Mouse (Mus musculus) cerebellum, adult 2 months (tissue): Measurements from ENCODE around the gene Maml3. TPM values are rescaled to one million over a fixed set of nuclear protein-coding genes. Genes with fewer than 3 reads are reported as not detected.

ENCODE experiments used
- DNase-seq, 2 experiments: peaks; one replicate each; pipeline ENCODE4 v3.0.0; 2021
- H3K27ac ChIP-seq: fragments of 200-500 bp; 2 replicates; pipeline ENCODE4 v1.5.1; 2012; ENCODE audit warnings: low read length, control low read depth, inconsistent platforms; ENCODE audit not compliant: insufficient read depth
- H3K27me3 ChIP-seq: fragments of 200-500 bp; 2 replicates; pipeline ENCODE4 v1.6.1; 2012; ENCODE audit warnings: inconsistent platforms, mild to moderate bottlenecking, low read length, moderate library complexity; ENCODE audit not compliant: control insufficient read depth, insufficient read depth
- H3K4me1 ChIP-seq: fragments of 200-500 bp; 2 replicates; pipeline ENCODE4 v1.6.1; 2011; ENCODE audit warnings: low read length; ENCODE audit not compliant: control insufficient read depth, insufficient read depth
- H3K4me3 ChIP-seq: fragments of 200-500 bp; replicated peaks from 2 replicates; pipeline ENCODE3; 2011; ENCODE audit warnings: mild to moderate bottlenecking, low read depth, low read length, control low read depth; ENCODE audit not compliant: insufficient read depth
- CTCF ChIP-seq: fragments of 200-500 bp; IDR thresholded peaks from 2 replicates; pipeline ENCODE4 v1.5.1; 2011; ENCODE audit warnings: low read depth, mild to moderate bottlenecking, control low read depth, low read length, moderate library complexity, borderline replicate concordance; ENCODE audit not compliant: insufficient read depth
- POLR2A ChIP-seq: fragments of 200-500 bp; IDR thresholded peaks from 2 replicates; pipeline ENCODE4 v1.6.1; 2011; ENCODE audit warnings: low read length, control low read depth, borderline replicate concordance; ENCODE audit not compliant: insufficient read depth
- WGBS: fragments of 180-500 bp; shearing (Covaris S2); methylation state at CpG from one replicate; pipeline ENCODE4 v1.1.7; 2018; 5-methylcytosine and 5-hydroxymethylcytosine counted together
- polyA plus RNA-seq: library from polyadenylated mRNA; depleted of rRNA; stranded (reverse); fragments of >200 nt; gene quantifications from 2 replicates; pipeline ENCODE4 v1.2.3, GENCODE M21; 2012

Gene Maml3
- polyA plus RNA-seq, 1 experiment: 6.5 TPM

DNA sequence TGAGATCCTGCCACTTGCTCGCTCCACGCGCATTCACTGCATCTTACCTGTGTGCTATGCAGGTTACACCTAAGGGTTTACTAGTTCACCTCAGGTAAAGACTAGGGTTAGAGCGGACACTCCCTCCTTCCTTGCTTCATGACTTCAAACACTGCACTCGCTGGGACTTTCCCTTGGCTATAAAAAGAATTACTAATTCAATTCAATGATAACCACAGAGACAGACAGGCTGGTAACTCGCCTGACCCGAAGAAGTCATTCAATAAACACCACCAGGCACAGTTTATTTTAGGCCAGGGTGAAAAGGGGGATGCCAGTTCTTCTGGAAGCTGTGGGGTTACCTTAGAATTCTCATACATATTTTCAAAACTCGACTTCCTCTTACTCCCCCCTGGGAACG, 199.0 kb downstream of the Maml3 start:
- WGBS: 81% methylated on average over 9 of the region's 9 CpGs
- Histone ChIP-seq H3K27ac (no peak overlapping the region), H3K4me1 (no peaks in the 10 kb centered on the region; the same call in 1 of the 2 replicates), H3K4me3 (no peak overlapping the region), H3K27me3 (no peaks in the 10 kb centered on the region)
- DNase-seq: no peak
- TF ChIP-seq CTCF: no peak
- TF ChIP-seq POLR2A: no peak

DNA sequence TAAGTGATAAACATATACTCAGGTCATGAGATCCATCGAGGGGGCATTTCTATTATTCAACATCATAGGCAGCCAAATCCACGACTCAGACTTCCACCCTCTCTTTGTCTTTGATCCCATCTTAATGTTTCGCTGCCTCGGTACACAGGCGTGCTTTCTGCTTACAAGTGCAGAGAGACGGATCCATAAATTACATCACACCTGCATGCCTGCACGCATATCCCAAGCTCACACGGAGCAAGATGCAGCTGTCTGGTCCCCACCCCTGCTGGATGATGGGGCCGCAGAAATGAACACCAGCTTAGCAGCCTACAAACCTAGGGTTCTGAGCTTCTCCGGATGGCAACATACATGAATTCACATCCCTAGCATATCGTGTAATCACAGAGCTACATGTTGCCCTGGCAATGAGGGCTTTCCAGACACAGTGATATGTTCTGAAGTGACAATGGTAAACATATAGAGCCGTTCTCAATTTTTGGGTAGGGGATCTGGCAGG, 200.5 kb downstream of the Maml3 start:
- H3K27me3 ChIP-seq: no peaks in the 10 kb centered on the region
- no peak overlapping the region for H3K27ac ChIP-seq
- no peak for DNase-seq
- TF ChIP-seq CTCF (no peak), POLR2A (no peak)
- no peaks in the 10 kb centered on the region; the same call in 1 of the 2 replicates for H3K4me1 ChIP-seq
- no peak overlapping the region for H3K4me3 ChIP-seq
- 80% methylated on average over 12 of the region's 12 CpGs for WGBS

DNA sequence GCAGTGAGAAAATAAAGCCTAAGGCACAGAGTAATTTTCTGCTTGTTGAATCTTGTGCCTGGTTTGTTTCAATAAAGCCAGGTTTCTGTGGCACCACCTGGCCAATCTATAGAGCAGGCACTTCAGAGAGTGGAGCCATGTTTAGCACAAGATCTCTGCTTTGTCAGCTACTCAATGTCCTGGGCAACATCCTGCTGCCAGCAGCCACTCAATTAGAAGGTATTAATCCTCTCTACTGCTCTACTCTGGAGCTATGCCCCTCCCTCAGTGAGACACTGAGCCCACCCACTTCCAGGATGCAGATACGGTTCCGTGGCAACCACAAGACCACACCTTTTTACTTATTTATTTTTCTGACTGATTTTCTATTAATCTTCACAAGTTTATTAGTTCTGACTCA, 203.7 kb downstream of the Maml3 start:
- TF ChIP-seq POLR2A (no peak), CTCF (no peak)
- no peak for DNase-seq
- H3K27me3 ChIP-seq: no peaks in the 10 kb centered on the region
- no peak overlapping the region for H3K27ac ChIP-seq
- 87% methylated on average over 2 of the region's 2 CpGs for WGBS
- H3K4me1 ChIP-seq: no peaks in the 10 kb centered on the region; the same call in 1 of the 2 replicates
- H3K4me3 ChIP-seq: no peak overlapping the region

DNA sequence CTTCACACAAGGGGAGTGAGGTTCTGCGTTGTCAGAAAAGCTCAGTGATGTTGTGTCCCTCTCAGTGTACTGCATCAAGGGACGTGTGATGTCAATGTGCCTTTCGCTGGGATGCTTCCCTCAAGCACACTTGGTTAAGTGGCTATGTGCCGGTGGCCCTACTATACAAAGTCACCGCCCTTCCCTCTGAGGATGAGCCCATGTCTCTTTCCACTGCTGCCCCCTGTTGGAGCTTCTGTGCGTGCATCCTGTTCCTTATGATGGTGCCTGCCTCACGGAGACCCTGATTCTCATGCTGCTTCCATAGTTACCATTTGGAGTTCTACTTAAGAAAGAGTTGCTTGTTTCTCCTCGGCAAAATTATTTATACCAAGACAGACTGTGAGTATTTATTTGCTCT, 210.4 kb downstream of the Maml3 start:
- DNase-seq: no peak
- Histone ChIP-seq H3K27ac (no peak overlapping the region), H3K4me1 (peaks cover 6% of the 10 kb centered on the region), H3K27me3 (no peaks in the 10 kb centered on the region), H3K4me3 (no peak overlapping the region)
- TF ChIP-seq POLR2A (no peak), CTCF (peak; percentile 20; the same call in 1 of the 2 replicates)
- WGBS: 80% methylated on average over 8 of the region's 8 CpGs

DNA sequence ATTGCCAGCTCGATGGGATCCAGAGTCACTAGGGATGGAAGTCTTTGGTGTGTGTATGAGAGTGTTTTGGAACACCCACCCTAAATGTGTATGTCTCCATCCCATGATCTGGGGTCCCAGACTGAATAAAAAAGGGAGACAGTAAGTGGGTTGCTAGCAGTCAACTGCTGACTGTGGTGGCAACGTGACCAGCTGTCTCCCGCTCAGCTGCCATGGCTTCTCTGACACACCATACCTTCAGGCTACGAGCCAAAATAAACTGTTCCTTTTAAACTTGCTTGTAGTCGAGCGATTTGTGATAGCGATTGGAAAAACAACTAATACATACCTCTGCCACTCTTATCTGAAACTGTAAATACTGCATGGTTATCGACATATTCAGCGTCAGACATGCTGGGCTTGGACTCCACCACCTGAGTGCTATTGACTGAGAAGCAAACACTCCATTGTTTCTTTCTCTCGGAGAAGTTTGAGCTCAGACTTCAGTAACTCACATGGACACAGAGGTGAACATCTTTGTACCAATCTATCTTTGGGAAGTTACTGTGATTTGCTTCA, 213.2 kb downstream of the Maml3 start:
- WGBS: 84% methylated on average over 10 of the region's 10 CpGs
- Histone ChIP-seq H3K27ac (no peak overlapping the region), H3K27me3 (no peaks in the 10 kb centered on the region), H3K4me3 (no peak overlapping the region), H3K4me1 (peaks cover 23% of the 10 kb centered on the region)
- DNase-seq: no peak
- TF ChIP-seq POLR2A (no peak), CTCF (no peak)

DNA sequence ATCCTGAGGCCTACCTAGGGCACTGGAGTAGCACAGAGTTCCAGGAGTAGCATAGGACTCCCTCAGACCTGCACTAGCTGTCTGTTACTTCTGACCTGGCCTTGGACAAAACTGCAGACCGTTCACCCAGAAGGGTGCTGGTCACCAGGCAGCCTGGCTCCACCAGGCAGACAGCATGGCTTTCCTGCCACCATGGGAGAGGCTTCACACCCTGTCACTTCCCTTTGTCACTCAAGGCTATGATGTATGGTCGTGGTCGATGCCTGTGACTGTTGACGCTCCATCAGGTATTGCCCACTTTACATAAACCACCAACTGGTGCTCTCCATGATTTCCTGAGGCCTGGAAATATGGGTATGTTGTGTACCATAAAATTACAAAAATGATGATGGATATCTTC, 214.7 kb downstream of the Maml3 start:
- Histone ChIP-seq H3K4me3 (no peak overlapping the region), H3K27ac (peak overlapping the region; percentile 75), H3K27me3 (no peaks in the 10 kb centered on the region), H3K4me1 (peaks cover 26% of the 10 kb centered on the region)
- TF ChIP-seq CTCF: no peak
- TF ChIP-seq POLR2A: no peak
- DNase-seq: no peak
- WGBS: 29% methylated on average over 4 of the region's 4 CpGs

DNA sequence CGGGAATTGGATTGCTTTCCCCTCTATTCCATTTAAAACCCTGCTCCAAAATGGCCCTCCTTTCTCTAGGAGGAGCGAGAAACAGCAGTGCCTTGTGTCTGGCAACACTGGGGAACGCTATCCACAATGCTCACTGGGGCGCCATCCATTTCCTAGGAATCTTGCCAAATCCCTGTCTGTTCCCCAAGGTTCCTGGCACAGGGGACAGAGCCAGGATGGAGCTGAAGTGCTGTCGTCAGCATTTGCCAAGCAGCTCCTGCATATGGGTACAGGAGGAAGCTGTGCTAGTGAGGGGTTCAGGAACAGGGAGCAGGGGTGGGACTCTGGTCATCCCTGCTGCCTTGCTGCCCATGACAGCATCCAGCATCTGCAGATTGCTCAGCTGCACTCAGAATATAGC, 215.1 kb downstream of the Maml3 start:
- DNase-seq: peak; percentile 92 to 98
- WGBS: 6% methylated on average over 5 of the region's 5 CpGs
- TF ChIP-seq POLR2A (no peak), CTCF (no peak)
- peak overlapping the region; percentile 75 for H3K27ac ChIP-seq
- no peak overlapping the region for H3K4me3 ChIP-seq
- H3K27me3 ChIP-seq: no peaks in the 10 kb centered on the region
- peaks cover 26% of the 10 kb centered on the region for H3K4me1 ChIP-seq

DNA sequence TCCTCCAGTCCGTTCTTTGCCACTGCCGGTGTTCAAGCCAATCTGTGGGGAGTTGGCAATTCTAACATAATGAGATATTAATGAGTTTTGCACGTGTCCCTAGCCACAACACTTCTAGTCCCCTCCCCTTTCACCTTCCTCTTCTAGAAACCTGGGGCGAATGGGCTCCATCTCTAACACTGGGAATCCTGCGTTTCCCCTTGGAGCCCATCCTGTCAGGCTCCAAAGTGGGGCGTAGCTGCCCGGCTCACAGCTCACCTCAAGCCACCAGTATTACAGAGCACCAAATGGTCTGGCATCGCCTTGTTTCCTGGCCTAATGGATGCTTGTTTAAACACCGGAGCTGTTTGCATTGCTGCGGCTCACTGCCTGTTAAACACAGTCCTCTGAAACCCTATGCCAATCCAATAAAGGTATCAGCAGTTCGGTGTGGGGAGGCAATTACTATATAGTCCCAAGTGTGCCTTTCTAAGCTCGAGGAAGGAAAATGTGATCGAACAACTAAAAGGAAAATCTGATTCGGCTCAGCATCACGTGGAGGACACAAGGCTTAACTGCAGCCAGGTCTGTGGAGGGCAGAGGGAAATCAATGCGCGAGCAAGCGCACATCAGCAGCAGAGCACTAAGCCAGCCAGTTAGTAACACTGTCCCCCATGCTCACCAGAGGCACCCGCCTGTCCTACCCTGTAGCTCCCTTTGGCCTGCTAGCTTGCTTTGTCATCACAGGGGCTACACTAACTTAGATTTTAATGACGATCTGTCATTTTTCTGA, 216.0 kb downstream of the Maml3 start:
- 30% methylated on average over 20 of the region's 20 CpGs for WGBS
- peak overlapping the region; percentile 75 for H3K27ac ChIP-seq
- H3K27me3 ChIP-seq: no peaks in the 10 kb centered on the region
- no peak overlapping the region for H3K4me3 ChIP-seq
- peaks cover 26% of the 10 kb centered on the region for H3K4me1 ChIP-seq
- peak in 1 of 2 experiments; percentile 48 for DNase-seq
- TF ChIP-seq POLR2A (no peak), CTCF (no peak)

DNA sequence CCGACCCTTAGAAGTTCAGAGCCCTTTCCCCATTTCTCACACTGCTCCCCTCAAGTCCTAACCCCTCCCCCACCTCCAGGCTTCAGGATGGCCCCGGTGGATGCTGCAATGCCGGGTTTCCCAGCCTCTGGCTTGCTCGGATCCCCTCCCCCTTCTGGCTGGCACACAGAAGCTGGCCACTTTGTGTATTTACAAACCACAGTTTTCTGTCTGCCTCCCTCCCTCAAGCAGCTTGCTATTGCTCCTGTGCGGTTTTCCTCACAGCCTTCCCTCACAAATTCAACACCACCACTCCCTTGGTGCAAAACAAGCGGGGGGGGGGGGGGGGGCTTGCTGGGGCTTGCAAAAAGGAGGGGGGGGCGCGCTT, 216.6 kb downstream of the Maml3 start:
- WGBS: 21% methylated on average over 8 of the region's 8 CpGs
- no peaks in the 10 kb centered on the region for H3K27me3 ChIP-seq
- DNase-seq: no peak
- H3K4me1 ChIP-seq: peaks cover 26% of the 10 kb centered on the region
- no peak for TF ChIP-seq CTCF
- TF ChIP-seq POLR2A: no peak
- H3K4me3 ChIP-seq: no peak overlapping the region
- no peak overlapping the region for H3K27ac ChIP-seq
